Mouse (Mus musculus): ENCODE measurements around the gene Pde4a. TPM values are rescaled to one million over a fixed set of nuclear protein-coding genes. Genes with fewer than 3 reads are reported as not detected.

Gene Pde4a
- total and polyA plus RNA-seq, 3 experiments, result 1.7 to 7.6 (median 4.8) TPM

- no peak for TF ChIP-seq MXI1 (IDR thresholded peaks at IDR 0.05; ENCODE audit: low read depth, low read length)
- Histone ChIP-seq H3K4me2 (ENCODE audit: insufficient read depth, low read depth, poor library complexity, severe bottlenecking) (no peak overlapping the region), H3K4me1 (ENCODE audit: control insufficient read depth in 1 of 2, insufficient read depth in 2 of 2) (peaks cover 0 to 26% of the 10 kb centered on the region in 2 experiments; a peak in 3 of 4 replicates), H3K4me3 (replicated peaks in 1 of 3; ENCODE audit: low read depth in 2 of 3, low read length in 2 of 3, poor library complexity in 1 of 3) (no peak overlapping the region), H3K27ac (ENCODE audit: insufficient read depth, low read depth) (no peak overlapping the region), H3K36me3 (replicated peaks in 1 of 2; ENCODE audit: control insufficient read depth in 1 of 2, insufficient read depth in 1 of 2, low read length in 1 of 2) (peaks cover 0 to 5% of the 10 kb centered on the region in 2 experiments), H3K79me2 (replicated peaks; ENCODE audit: control insufficient read depth, extremely low read depth, insufficient read depth, poor library complexity, severe bottlenecking) (peaks cover 6% of the 10 kb centered on the region), H3K27me3 (replicated peaks) (no peaks in the 10 kb centered on the region), H3K9ac (ENCODE audit: insufficient read depth, low read depth) (no peak overlapping the region), H3K9me3 (replicated peaks; ENCODE audit: low read length) (no peaks in the 10 kb centered on the region)
- in situ Hi-C loops (cut with MboI; ENCODE audit: low pct_ligation_motif_present, low pct_unique_long_range_greater_than_20kb, low sequenced_read_pairs), result no loop called here
- no peak for DNase-seq (ENCODE audit: extremely low read depth)
- dilution Hi-C loops (cut with MboI; ENCODE audit: extremely low pct_ligation_motif_present, extremely low pct_unique_long_range_greater_than_20kb, low sequenced_read_pairs), result no loop called here
These were observed 96.3 kb downstream of the Pde4a start for GRCm38 (mm10) chr9:21261831-21262230.

Other genes starting within 250 kb of the Pde4a start
Only the 20 nearest of the 22 such genes appear.
- gene S1pr2, start 188.9 kb upstream of the Pde4a start, total RNA-seq (2012; rRNA removed), result 1.6 and 2.0 TPM in 2 replicates
- gene S1pr2, start 188.9 kb upstream of the Pde4a start, total RNA-seq (2014; rRNA removed), result 0.84 and 1.3 TPM in 2 replicates
- gene S1pr2, start 188.9 kb upstream of the Pde4a start, polyA plus RNA-seq (2012; ENCODE audit: insufficient read length, low read depth), result 1.4 and 3.2 TPM in 2 replicates
- gene Mrpl4, start 163.0 kb upstream of the Pde4a start, total RNA-seq (2012; rRNA removed), result 98.7 and 103 TPM in 2 replicates
- gene Mrpl4, start 163.0 kb upstream of the Pde4a start, total RNA-seq (2014; rRNA removed), result 42.1 and 43.9 TPM in 2 replicates
- gene Mrpl4, start 163.0 kb upstream of the Pde4a start, polyA plus RNA-seq (2012; ENCODE audit: insufficient read length, low read depth), result 83.6 and 94.8 TPM in 2 replicates
- gene Icam1, start 149.7 kb upstream of the Pde4a start, total RNA-seq (2012; rRNA removed), result 128 and 202 TPM in 2 replicates
- gene Icam1, start 149.7 kb upstream of the Pde4a start, total RNA-seq (2014; rRNA removed), result 101 and 102 TPM in 2 replicates
- 64.2 and 70.6 TPM in 2 replicates for gene Icam1, start 149.7 kb upstream of the Pde4a start, polyA plus RNA-seq (2012; ENCODE audit: insufficient read length, low read depth)
- gene Icam4, start 136.3 kb upstream of the Pde4a start, total RNA-seq (2012; rRNA removed), result 2.9 and 3.1 TPM in 2 replicates
- gene Icam4, start 136.3 kb upstream of the Pde4a start, total RNA-seq (2014; rRNA removed), result 1.1 and 1.2 TPM in 2 replicates
- gene Icam4, start 136.3 kb upstream of the Pde4a start, polyA plus RNA-seq (2012; ENCODE audit: insufficient read length, low read depth), result 0.72 and 0.96 TPM in 2 replicates
- gene Icam5, start 133.6 kb upstream of the Pde4a start, total RNA-seq (2012; rRNA removed), result 4.9 TPM in 2 replicates
- 0.89 and 1.0 TPM in 2 replicates for gene Icam5, start 133.6 kb upstream of the Pde4a start, total RNA-seq (2014; rRNA removed)
- 1.6 and 1.7 TPM in 2 replicates for gene Icam5, start 133.6 kb upstream of the Pde4a start, polyA plus RNA-seq (2012; ENCODE audit: insufficient read length, low read depth)
- gene Zglp1, start 98.6 kb upstream of the Pde4a start, total RNA-seq (2012; rRNA removed), result 1.1 TPM in 1 of 2 replicates, not detected in the other
- 1.3 TPM in 1 of 2 replicates, not detected in the other for gene Zglp1, start 98.6 kb upstream of the Pde4a start, total RNA-seq (2014; rRNA removed)
- gene Zglp1, start 98.6 kb upstream of the Pde4a start, polyA plus RNA-seq (2012; ENCODE audit: insufficient read length, low read depth), result 0.87 and 0.98 TPM in 2 replicates
- gene Gm49373, start 92.6 kb upstream of the Pde4a start, total RNA-seq (2012; rRNA removed), result 0.85 and 1.8 TPM in 2 replicates
- 0.54 and 0.60 TPM in 2 replicates for gene Gm49373, start 92.6 kb upstream of the Pde4a start, total RNA-seq (2014; rRNA removed)
- 1.5 and 2.9 TPM in 2 replicates for gene Gm49373, start 92.6 kb upstream of the Pde4a start, polyA plus RNA-seq (2012; ENCODE audit: insufficient read length, low read depth)
- 79.7 and 90.4 TPM in 2 replicates for gene Fdx1l, start 92.1 kb upstream of the Pde4a start, total RNA-seq (2012; rRNA removed)
- gene Fdx1l, start 92.1 kb upstream of the Pde4a start, total RNA-seq (2014; rRNA removed), result 67.2 and 70.8 TPM in 2 replicates
- 105 and 112 TPM in 2 replicates for gene Fdx1l, start 92.1 kb upstream of the Pde4a start, polyA plus RNA-seq (2012; ENCODE audit: insufficient read length, low read depth)
- 20.6 and 30.5 TPM in 2 replicates for gene Gm38431, start 73.7 kb upstream of the Pde4a start, total RNA-seq (2012; rRNA removed)
- 0.26 and 1.1 TPM in 2 replicates for gene Gm38431, start 73.7 kb upstream of the Pde4a start, total RNA-seq (2014; rRNA removed)
- gene Gm38431, start 73.7 kb upstream of the Pde4a start, polyA plus RNA-seq (2012; ENCODE audit: insufficient read length, low read depth), result 7.1 and 9.8 TPM in 2 replicates
- gene Raver1, start 73.7 kb upstream of the Pde4a start, total RNA-seq (2012; rRNA removed), result 30.8 and 31.3 TPM in 2 replicates
- 16.0 and 18.9 TPM in 2 replicates for gene Raver1, start 73.7 kb upstream of the Pde4a start, total RNA-seq (2014; rRNA removed)
- 77.9 and 101 TPM in 2 replicates for gene Raver1, start 73.7 kb upstream of the Pde4a start, polyA plus RNA-seq (2012; ENCODE audit: insufficient read length, low read depth)
- gene Tyk2, start 34.5 kb upstream of the Pde4a start, total RNA-seq (2012; rRNA removed), result 64.3 and 80.0 TPM in 2 replicates
- 39.0 and 40.6 TPM in 2 replicates for gene Tyk2, start 34.5 kb upstream of the Pde4a start, total RNA-seq (2014; rRNA removed)
- 45.1 and 49.6 TPM in 2 replicates for gene Tyk2, start 34.5 kb upstream of the Pde4a start, polyA plus RNA-seq (2012; ENCODE audit: insufficient read length, low read depth)
- gene Cdc37, start 15.7 kb upstream of the Pde4a start, total RNA-seq (2012; rRNA removed), result 227 and 230 TPM in 2 replicates
- gene Cdc37, start 15.7 kb upstream of the Pde4a start, total RNA-seq (2014; rRNA removed), result 84.1 and 87.2 TPM in 2 replicates
- gene Cdc37, start 15.7 kb upstream of the Pde4a start, polyA plus RNA-seq (2012; ENCODE audit: insufficient read length, low read depth), result 447 and 532 TPM in 2 replicates
- gene Keap1, start 73.6 kb downstream of the Pde4a start, total RNA-seq (2012; rRNA removed), result 41.7 and 42.8 TPM in 2 replicates
- gene Keap1, start 73.6 kb downstream of the Pde4a start, total RNA-seq (2014; rRNA removed), result 16.2 and 18.4 TPM in 2 replicates
- gene Keap1, start 73.6 kb downstream of the Pde4a start, polyA plus RNA-seq (2012; ENCODE audit: insufficient read length, low read depth), result 30.0 and 31.2 TPM in 2 replicates
- gene S1pr5, start 82.7 kb downstream of the Pde4a start, total RNA-seq (2012; rRNA removed), result not detected in 2 replicates
- gene S1pr5, start 82.7 kb downstream of the Pde4a start, total RNA-seq (2014; rRNA removed), result not detected in 2 replicates
- not detected in 2 replicates for gene S1pr5, start 82.7 kb downstream of the Pde4a start, polyA plus RNA-seq (2012; ENCODE audit: insufficient read length, low read depth)
- 13.5 and 14.3 TPM in 2 replicates for gene Atg4d, start 99.6 kb downstream of the Pde4a start, total RNA-seq (2012; rRNA removed)
- gene Atg4d, start 99.6 kb downstream of the Pde4a start, total RNA-seq (2014; rRNA removed), result 10.3 and 10.9 TPM in 2 replicates
- 7.7 and 9.4 TPM in 2 replicates for gene Atg4d, start 99.6 kb downstream of the Pde4a start, polyA plus RNA-seq (2012; ENCODE audit: insufficient read length, low read depth)
- 55.5 and 62.6 TPM in 2 replicates for gene Kri1, start 122.3 kb downstream of the Pde4a start, total RNA-seq (2012; rRNA removed)
- 28.8 and 29.0 TPM in 2 replicates for gene Kri1, start 122.3 kb downstream of the Pde4a start, total RNA-seq (2014; rRNA removed)
- 57.1 and 64.9 TPM in 2 replicates for gene Kri1, start 122.3 kb downstream of the Pde4a start, polyA plus RNA-seq (2012; ENCODE audit: insufficient read length, low read depth)
- gene Cdkn2d, start 125.7 kb downstream of the Pde4a start, total RNA-seq (2012; rRNA removed), result 9.7 and 12.6 TPM in 2 replicates
- 7.1 and 7.3 TPM in 2 replicates for gene Cdkn2d, start 125.7 kb downstream of the Pde4a start, total RNA-seq (2014; rRNA removed)
- 2.2 and 2.9 TPM in 2 replicates for gene Cdkn2d, start 125.7 kb downstream of the Pde4a start, polyA plus RNA-seq (2012; ENCODE audit: insufficient read length, low read depth)
- gene Ap1m2, start 146.6 kb downstream of the Pde4a start, total RNA-seq (2012; rRNA removed), result 1.4 and 2.6 TPM in 2 replicates
- 0.51 TPM in 2 replicates for gene Ap1m2, start 146.6 kb downstream of the Pde4a start, total RNA-seq (2014; rRNA removed)
- gene Ap1m2, start 146.6 kb downstream of the Pde4a start, polyA plus RNA-seq (2012; ENCODE audit: insufficient read length, low read depth), result 0.29 and 0.51 TPM in 2 replicates
- 27.4 and 36.5 TPM in 2 replicates for gene Slc44a2, start 155.0 kb downstream of the Pde4a start, total RNA-seq (2012; rRNA removed)
- gene Slc44a2, start 155.0 kb downstream of the Pde4a start, total RNA-seq (2014; rRNA removed), result 22.1 and 26.1 TPM in 2 replicates
- gene Slc44a2, start 155.0 kb downstream of the Pde4a start, polyA plus RNA-seq (2012; ENCODE audit: insufficient read length, low read depth), result 52.5 and 62.9 TPM in 2 replicates
- gene Ilf3, start 202.2 kb downstream of the Pde4a start, total RNA-seq (2012; rRNA removed), result 77.3 TPM in 2 replicates
- 72.8 and 75.8 TPM in 2 replicates for gene Ilf3, start 202.2 kb downstream of the Pde4a start, total RNA-seq (2014; rRNA removed)
- 128 and 145 TPM in 2 replicates for gene Ilf3, start 202.2 kb downstream of the Pde4a start, polyA plus RNA-seq (2012; ENCODE audit: insufficient read length, low read depth)

All from CH12.LX (cell line).